Mouse (Mus musculus) hindbrain, embryonic 11.5 days (tissue): ENCODE data around the gene Mrrf. TPM values are rescaled to one million over a fixed set of nuclear protein-coding genes. Genes with fewer than 3 reads are reported as not detected.

Experiments
- polyA plus RNA-seq: library from polyadenylated mRNA; unstranded; fragments of >200 nt; fragmentation: Nextera tagmentation; extraction: Ambion mirVana; gene quantifications from 2 replicates; pipeline ENCODE4 v1.2.1, GENCODE M21; 2014

Mrrf gene
- polyA plus RNA-seq, 1 experiment from 2014 or later = 35.9 TPM

Other genes starting within 250 kb of the Mrrf start
- 1.3 and 1.9 TPM in 2 replicates for gene Ttll11, start 156.5 kb upstream of the Mrrf start, polyA plus RNA-seq
- gene Ndufa8, start 87.0 kb upstream of the Mrrf start, polyA plus RNA-seq = 196 and 198 TPM in 2 replicates
- 3.6 and 4.0 TPM in 2 replicates for gene Morn5, start 86.9 kb upstream of the Mrrf start, polyA plus RNA-seq
- 0.93 and 1.3 TPM in 2 replicates for gene Lhx6, start 31.0 kb upstream of the Mrrf start, polyA plus RNA-seq
- gene Rbm18, start 384 bp downstream of the Mrrf start, polyA plus RNA-seq = 121 and 131 TPM in 2 replicates
- 4.2 and 5.6 TPM in 2 replicates for gene Ptgs1, start 94.0 kb downstream of the Mrrf start, polyA plus RNA-seq
- not detected in 2 replicates for gene Olfr338, start 237.1 kb downstream of the Mrrf start, polyA plus RNA-seq